Mouse (Mus musculus) fibroblast of lung, adult 2 months (primary cell): Measurements from ENCODE around the gene Alg1.
"Not testable (repeated sequence)": the region's sequence is repeated elsewhere in the genome, so short reads cannot be mapped to it uniquely, and the experiment has no call there.

Experiments
- DNase-seq: peaks from one replicate; pipeline ENCODE4 v3.0.0-alpha.2; 2011; ENCODE audit warnings: low read depth

Alg1 gene

DNA sequence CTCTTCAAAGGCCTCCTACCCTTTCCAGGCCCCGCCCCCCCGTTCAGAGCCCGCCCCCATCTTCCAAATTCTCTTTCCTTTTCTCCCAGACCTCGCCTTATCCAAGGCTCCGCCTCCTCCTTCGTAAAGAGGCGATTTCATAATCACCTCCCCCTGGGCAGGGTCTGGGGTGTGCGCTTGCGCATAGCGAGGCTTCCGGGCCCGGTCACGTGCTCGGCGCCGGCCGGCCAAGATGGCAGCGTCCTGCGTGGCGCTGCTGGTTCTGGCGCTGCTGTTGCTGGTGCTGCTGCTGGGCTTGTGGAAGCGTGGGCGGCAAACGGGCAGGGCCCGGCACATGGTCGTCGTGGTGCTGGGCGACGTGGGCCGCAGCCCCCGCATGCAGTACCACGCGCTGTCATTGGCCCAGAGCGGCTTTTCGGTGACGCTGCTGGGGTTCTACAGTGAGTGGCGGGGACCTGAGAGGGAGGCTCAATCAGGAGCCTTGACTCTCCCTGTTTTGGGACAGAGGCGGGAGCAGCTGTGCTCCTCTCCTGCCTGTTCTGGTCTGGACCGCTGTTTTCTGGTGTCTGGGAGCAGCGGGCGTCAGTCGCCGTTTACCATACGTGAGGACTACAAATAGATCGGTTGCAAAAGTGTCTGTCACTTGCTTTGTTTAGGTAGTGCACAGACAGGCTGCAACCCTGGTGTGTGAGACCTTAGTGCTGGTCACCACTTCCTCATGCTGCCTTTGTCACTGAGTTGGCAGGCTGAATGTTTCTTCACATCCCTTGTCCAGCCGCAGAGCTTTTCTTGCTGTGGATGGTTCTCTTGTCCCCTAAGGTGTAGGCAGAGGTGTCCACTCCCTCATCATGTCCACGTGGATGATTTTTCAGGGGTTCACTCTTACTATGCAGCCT is at the start of gene Alg1:
Gene Alg1, plus strand, starts transcription at position 204 of the 896 bp plus-strand sequence.
- peak; percentile 90 for DNase-seq

DNA sequence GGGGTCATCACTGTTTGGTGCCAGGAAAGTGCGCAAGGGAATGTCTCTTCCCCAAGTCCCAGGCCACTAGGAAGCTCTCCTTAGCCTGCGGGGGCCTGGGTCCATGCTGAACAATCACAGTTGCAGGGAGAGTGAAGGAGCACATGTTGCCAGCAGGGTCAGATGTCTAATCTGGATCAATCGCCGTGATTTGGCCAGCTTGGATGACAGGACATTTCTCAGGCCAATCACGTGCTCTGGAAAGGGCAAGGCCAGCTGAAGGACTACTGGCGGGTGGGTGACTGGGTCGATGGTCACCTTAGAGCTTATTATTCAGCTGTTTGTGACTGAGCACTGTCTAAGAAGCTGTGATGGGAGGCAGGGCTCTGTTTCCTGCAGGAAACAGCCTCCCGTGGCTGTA is 49.3 kb upstream of the Alg1 start:
- no peak for DNase-seq

DNA sequence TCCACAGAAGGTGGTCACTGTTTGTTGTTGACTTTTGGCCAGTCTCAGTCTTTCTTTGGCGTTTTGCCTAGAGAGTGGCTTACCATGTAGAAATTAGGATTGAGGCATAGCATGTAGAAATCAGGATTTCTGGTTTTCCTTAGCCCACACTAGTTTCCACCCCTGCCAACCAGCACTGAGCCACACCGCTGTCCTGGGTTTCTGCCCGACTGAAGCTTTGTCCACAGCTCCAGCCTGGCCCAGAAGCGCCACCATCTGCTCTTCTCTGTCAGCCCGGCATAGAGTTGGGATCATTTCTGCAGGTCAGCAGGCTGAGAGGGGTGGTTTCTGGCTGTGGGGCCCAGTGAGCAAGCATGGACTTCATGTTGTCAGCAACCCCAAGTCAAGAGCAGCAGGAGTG is 48.5 kb upstream of the Alg1 start:
- no peak for DNase-seq

DNA sequence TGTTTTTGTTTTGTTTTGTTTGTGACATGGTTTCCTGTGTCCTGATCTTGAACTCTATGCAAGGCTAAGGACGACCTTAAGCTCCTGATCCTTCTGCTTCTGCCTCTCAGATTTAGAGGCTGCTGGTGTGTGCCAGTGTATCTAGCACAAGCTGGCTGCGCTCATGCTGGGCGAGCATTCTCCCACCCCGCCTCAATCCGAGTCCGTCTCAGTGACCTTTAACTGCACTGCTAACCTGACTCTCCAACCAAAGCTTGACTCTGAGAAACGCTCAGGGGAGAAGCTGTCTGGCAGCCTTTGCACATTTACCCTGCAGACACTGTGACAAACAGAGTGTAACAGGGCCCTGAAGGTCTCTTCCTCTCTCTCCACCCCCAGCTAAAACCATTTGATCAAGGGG is 47.7 kb upstream of the Alg1 start:
- no peak for DNase-seq

DNA sequence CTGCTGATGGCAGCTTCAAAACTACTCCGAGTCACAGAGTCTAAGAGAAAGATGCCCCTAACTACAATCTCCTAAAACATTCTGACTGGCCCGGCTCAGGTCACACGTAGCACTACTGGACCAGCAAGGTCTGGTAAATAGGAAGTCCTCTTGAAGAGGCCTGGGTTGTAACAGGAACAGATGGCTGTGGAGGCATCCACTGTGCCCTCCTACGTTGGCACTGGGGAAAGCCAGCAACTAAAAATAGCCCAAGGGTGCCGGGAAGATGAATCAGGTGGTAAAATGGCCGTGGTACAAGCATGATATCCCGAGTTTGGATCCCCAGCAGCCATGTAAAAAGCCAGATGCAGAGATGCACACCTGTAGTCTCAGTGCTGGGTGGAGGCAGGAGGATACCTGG is 47.2 kb upstream of the Alg1 start:
- DNase-seq: no peak

DNA sequence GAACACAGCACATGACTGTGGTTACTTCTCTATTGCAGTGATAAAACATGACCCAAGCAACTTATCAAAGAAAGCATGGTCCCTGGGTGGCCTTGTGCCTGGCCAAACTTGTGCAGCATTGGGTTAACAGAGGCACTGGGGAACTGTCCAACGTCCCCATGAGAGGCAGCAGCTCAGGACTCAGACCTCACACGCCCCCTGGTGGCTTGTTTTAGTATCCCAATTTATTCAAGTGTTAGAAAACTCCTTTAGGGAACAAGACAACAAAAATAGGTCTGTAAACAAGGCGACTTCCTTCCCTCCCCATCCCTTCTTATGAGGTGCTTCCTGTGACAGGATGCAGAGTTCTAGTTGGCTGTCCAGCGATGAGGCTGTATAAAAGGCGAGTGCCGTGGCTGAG is 38.3 kb upstream of the Alg1 start:
- peak; percentile 9 for DNase-seq

DNA sequence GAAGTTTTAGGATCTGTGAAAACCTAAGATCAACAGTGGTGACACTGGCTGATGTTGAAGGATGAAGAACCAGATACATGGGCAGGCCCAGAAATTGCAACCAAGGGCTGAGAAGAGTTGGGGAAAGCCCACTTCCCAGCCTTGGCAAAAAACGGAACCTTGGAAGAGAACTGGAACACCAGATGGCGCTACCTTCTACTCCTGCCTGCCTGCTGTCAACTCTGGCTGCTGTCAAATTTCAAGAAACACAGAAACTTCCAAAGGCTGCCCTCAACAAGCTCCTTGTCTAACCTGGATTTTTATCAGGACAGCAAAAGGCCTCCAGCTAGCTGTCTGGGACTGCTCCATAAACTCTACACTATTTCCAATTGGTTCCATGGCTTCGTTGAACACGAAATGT is 30.7 kb upstream of the Alg1 start:
- no peak for DNase-seq

DNA sequence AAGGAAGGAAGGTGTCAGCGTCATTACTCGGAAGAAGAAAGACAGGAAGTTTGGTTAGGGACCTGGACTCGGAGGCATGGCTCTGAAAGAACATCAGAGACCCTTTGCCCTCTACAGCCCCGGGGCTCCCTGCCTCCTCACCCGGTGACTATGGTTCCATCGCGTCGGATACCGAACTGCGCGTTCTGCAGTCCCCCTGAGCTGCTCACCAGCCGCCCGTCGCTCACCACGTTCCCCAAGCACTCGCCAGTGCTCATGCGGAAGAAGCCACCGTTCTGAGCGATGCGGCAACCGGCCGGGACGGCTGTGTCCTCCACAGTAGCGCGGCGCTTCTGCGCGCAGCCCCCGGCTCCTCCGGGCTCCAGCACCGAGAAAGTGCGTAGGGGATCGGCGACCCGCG is 30.2 kb upstream of the Alg1 start:
- no peak for DNase-seq

DNA sequence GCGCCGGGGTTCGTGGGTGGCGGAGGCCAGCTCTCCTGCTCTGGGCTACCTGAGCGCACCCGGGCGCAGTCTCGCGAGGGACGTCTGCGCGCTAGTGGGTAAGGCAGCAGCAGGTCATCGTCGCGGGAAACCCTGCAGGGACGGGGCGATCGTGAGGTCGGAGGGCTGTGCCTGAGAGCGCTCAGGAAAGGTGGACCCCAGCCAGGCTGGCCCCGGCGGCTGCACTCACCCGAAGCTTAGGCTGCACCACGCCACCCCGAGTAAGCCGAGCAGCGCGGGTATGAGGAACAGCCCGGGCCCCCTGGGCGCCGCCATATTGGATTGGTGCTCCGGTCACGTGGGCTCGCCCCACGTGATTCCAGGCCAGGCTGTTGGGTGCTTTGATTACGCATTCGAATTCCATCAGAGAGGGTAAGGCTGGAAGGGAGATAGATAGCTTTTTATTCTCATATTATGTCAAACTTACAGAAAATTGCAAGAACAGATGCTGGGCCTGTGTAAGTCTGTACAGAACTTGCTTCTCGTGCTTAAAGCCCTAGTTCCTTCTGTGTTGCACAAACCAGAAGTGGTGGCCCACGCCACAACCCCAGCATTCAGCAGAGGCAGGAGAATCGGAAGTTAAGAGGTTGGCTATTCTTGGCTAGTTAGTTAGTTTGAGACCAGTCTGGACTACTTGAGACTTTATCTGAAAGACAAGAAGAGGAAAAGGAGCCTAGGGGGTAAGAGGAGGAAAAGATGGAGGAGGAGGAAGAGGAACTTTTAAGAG is 29.6 kb upstream of the Alg1 start, which contains the start of gene Nagpa:
Gene Nagpa, minus strand, starts transcription at position 345 of the 766 bp plus-strand sequence.
- DNase-seq: peak; percentile 46

DNA sequence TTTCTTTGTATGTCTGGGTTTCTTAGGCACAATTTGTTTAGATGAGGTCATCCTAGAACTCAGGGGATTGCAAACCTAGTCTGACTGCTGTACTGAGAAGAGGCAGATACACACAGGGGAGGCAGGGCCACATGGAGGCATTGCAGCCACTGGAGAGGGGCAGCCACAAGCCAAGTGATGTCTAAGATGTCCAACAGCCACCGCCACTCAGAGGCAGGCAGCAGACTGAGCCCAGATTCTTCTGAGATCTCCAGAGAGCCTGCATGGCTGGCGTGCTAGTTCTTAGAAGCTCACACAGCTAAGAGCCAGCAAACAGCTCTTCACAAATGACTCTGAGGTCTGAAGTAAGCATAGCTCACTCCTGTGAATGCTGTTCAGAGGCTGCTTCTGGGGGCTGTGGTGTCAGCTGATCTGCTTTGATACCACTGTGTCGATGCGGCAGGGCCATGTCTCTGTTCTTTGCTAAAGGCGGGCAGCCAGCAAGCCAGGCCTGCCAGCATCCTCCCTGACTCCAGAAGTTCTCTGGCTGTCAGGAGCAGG is 27.9 kb upstream of the Alg1 start:
- DNase-seq: no peak

DNA sequence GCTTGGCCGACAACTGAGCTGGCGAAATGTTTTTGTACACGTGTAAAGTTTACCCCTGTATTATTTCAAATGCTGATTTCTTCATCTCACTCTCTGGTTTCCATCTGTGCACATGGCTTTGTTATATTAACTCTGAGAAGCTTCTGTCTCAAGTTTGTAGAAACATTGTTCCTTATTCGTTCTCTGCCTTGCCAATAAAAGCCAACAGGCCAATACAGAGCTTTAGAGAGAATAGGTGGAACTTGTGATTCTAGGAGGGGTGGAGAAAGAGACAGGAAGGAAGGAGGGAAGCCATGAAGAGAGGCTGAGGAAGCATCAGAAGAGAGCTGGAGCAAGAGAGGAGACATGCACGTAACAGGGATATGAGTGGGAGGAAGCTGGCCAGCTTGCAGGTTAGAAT is 27.4 kb upstream of the Alg1 start:
- DNase-seq: no peak

DNA sequence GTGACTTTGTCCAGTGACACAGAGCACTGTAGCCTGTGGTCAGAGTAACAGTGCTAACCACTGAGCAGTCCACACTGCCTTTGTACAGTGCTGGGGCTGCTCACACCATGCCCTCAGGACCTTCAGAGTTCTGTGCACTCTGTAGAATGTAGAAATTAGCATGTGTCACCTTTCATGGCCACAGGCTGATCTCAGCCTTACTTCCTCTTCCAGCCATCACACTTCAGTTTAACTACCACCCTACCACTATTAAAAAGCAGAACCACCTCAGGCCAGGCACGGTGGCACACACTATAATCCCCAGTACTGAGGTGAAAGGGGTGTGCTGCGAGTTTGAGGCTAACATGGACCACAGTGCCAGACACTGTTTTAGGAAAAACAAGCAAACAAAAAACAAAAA is 23.1 kb upstream of the Alg1 start:
- no peak for DNase-seq

DNA sequence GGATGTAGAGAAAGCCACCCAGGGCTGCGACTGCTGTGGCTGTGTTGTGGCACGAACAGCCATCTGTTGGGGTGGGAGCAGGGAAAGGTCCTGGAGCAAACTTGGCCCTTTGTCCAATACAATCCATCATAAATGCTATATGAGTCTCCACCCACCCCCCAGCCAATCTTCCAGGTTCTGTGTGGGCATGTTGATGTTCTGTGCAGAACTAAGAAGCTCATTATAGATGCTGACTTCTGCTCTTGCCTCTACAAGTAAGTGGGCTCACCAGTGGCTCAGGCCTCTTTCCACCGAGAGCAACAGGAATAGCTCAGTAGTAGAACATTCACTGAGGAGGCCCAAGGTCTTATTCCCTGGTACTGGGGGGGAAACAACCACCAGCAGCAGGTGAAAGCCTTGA is 21.3 kb upstream of the Alg1 start:
- DNase-seq: no peak

DNA sequence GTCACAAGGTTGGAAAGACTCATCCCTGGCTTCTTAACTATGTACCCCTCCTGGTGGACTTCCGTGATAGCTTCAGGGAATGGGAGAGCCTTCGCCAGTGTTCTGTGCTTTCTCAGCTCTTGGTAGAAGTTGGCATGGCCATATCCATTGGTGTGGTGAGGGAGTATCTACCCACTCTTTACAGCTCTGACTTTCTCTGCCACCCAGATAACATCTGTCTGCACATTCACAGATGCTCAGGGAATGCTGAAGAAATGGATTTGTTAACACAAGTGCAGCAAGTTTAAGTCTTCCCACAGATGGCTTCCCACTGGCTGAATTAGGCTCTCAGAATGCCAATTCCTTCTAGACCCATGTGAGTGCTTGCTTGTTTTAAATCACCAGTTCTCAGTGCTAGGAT is 19.3 kb upstream of the Alg1 start:
- no peak for DNase-seq

DNA sequence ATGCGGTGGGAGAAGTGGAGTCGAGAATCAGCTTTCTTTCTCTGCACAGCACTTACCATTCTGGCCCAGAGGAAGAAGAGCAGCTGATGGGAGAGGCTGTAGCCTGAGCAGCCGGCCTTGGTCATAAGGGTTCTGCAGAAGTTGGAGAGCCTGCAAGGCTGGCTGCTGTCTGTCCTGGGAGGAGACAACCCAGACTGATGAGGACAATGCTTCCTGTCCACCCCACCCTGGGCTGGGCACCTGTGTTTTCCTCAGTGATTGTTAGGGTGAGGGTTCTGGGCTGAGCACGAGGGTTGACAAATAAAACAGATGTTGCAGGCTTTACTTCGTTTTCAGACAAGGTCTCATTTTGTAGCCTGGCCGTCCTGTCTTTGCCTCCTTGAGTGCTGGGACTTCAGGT is 16.7 kb upstream of the Alg1 start:
- DNase-seq: no peak

DNA sequence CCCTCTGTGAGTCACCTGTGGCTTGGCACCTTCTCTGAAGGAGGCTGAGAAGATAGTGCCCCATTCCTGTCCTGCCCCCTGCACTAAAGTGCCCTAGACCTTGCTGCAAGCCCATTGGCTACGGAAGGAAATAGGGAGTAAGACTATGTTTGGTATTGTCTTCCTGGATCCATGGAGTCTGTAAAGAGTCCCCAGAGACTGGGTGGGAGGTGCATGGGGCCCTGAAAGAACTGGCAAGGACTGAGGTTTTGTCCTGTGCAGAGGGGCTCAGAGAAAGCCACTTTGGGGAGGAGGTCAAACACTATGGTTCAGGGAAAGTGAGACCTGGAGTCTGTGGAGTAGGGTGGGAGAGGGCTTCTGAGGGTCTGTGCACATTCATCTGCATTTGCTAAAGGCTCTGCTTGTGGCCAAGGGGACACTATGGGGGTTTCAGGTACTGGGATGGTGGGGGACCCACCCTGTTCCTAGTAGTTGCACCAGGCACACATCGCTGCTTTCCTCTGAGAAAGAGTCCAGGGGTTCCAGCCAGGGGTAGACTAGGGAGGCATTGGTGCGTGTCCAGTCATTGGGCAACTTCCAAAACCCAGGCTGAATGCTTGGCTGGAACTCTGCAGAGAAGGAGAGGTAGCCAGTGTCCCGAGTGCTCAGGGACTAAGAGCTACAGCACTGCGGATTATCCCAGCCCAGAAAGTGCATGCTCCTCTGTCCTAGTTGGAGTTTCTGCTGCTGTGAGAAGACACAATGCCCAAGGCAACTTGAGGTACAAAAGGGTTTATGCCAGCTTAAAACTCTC is 15.9 kb upstream of the Alg1 start:
- DNase-seq: no peak

DNA sequence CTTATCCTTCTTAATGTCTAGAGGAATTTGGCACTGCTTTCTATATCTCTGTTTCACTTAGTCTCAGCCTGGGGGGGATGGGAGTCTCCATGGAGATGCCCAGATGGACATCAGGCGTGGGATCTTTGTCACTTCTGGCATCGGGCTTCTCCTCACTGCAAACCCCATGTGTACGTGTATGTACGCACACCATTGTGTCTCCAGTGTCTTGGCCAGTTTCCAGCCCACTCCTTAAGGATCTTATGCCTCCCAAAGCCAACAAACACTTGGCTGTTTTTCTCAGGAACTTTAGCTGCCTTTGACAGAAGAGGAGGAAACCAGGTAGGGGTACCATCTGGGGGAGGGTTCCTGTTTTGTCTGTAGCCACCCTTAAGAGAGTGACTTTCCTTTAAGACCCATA is 12.0 kb upstream of the Alg1 start:
- DNase-seq: no peak

DNA sequence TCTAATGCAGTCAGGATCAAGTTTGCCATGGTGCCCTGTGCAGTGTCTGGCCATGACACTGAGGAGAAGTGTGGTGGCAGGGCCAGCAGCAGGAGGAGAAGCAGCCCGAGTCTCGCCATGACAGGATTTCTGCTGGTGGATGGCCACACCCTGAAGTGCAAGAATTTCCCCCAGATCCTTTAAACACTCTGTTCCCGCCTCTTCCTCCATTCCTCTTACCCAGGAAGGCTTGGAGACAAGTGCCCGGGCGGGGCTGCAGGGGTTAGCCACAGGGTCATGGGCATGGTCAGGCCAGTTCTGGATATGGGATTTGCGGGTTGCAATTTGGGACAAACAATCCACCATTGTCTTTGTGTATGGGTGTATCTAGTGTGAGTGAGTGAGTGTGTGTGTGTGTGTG is 11.3 kb upstream of the Alg1 start, which contains the start of gene AU021092:
Gene AU021092, minus strand, starts transcription at position 160 of the 400 bp plus-strand sequence.
- no peak for DNase-seq

DNA sequence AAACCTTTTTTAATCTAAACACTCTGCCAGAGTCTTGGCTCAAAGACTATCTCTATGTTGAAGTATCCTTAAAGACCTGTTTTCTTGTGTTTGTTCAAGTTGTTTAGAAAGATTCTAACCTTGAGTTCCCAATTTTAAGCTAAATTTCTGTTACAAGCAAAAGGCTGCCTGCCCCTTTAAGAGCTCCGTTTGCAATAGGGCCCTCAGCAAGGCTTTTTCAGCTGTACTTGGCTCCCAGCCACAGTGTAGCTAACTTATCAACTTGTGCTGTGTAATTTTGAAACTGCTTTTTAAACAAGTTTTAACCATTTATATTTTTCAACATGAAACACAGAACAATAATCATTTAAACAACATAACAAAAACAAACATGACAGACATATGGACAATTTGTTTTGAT is 6.9 kb upstream of the Alg1 start:
- not testable (repeated sequence) for DNase-seq

DNA sequence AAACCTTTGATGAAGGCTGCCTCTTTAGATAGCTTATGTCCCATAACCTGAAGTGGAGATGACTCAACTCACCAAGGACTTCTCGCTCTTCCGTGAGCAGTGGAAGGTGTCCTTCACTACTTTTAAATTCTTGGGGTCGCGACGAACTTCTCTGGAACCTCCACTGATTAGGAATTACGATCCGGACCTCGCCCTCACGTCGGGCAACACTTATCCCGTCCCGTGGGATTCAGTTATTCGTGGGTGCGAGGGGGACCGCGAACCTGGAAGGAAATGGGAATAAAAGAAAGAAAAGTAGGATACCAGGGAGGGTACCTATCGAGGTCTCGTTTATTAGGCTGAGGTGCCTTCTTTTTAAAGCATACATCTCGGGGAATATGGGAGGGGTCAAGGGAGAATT is 5.9 kb upstream of the Alg1 start:
- not testable (repeated sequence) for DNase-seq

DNA sequence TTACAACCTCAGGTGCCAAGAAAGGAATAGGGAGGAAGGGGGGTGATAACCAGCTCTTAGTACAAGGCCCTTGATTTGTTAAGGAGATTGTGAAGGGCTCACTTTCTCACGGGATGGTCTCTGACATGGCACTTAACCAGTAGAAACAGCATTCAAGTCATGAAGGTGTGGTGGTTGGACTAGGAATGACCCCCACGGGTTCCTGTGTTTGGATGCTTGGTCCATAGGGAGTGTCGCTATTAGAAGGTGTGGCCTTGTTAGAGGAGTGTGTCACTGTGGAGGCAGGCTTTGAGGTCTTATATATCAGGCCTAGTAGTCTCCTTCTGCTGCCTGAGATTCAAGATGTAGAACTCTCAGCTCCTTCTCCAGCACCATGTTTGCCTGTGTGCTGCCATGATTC is 5.3 kb upstream of the Alg1 start:
- DNase-seq: not testable (repeated sequence)

DNA sequence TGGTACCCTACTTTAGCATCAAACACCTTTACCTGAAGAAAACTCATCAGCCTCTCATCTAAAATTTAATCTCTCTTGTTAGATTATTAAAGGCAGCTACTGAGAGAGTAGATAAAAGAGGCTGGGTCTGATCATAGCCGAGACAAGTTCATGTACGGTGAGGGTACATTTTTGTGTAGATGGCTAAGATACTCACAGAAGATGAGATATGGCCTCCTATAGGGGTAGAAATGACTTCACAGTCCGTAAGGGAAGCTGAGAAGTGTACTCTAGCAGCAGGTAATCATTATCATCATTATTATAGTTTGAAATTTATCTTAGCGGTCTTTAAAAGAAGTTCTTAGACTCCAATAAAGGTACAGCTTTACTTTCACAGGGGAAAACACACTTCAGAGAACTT is 439 bp upstream of the Alg1 start:
- DNase-seq: no peak
